Mouse (Mus musculus) bone marrow, adult 2 months (tissue): ENCODE measurements around the gene Vdac1.

Experiments used
- CTCF ChIP-seq: fragments of 200-500 bp; IDR thresholded peaks from 2 replicates; pipeline ENCODE4 v1.5.1; 2011; ENCODE audit warnings: low read length, control low read depth; ENCODE audit not compliant: control insufficient read depth, insufficient read depth
- POLR2A ChIP-seq: fragments of 200-500 bp; IDR thresholded peaks from 2 replicates; pipeline ENCODE4 v1.6.1; 2011; ENCODE audit warnings: low read depth, mild to moderate bottlenecking, control low read depth, low read length, borderline replicate concordance; ENCODE audit not compliant: control insufficient read depth

GRCm38 (mm10) chr11:52337651-52338295 is 22.9 kb upstream of the Vdac1 start:
- TF ChIP-seq CTCF (no peak), POLR2A (no peak)
